Mouse (Mus musculus): Measurements from ENCODE around the gene Irf6. TPM values are rescaled to one million over a fixed set of nuclear protein-coding genes. Genes with fewer than 3 reads are reported as not detected.
A peak's percentile ranks its signal among the peaks of the same experiment; 100 is the strongest.

The Irf6 gene
- polyA plus RNA-seq, 2 experiments: 1.5 to 1.7 TPM

DNA sequence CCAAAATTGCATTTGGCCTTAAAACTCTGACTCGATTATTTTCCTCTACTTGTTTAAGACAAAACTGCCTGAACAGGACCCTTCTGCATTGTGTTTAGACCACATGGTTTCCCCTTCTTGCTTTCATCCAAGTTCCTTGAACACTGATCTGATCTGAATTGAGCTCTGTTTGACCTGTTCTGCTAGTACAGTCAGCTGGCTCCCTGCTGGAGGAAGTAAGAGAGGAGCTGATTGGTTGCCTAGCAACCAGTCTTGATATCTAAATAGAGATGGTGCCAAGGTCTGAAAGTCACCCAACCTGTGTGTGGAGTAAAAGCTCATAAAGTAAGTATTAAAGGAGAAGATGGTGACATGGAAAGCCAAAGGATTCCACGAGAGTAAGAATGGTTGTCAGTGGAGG lies 16.9 kb downstream of the Irf6 start:
- Histone ChIP-seq H3K9ac (replicated peaks) (no peak overlapping the region), H3K27ac (no peak overlapping the region), H3K9me3 (ENCODE audit: control insufficient read depth, low read length) (no peaks in the 10 kb centered on the region), H3K27me3 (ENCODE audit: control insufficient read depth, insufficient read depth, low read length) (no peaks in the 10 kb centered on the region), H3K36me3 (replicated peaks; ENCODE audit: control insufficient read depth, insufficient read depth, low read depth) (no peaks in the 10 kb centered on the region), H3K4me1 (replicated peaks; ENCODE audit: control insufficient read depth in 2 of 2, insufficient read depth in 2 of 2, low read length in 1 of 2) (peaks cover 13 to 17% of the 10 kb centered on the region in 2 experiments), H3K4me3 (ENCODE audit: insufficient read depth in 1 of 2, low read depth in 2 of 2, low read length in 2 of 2) (no peak overlapping the region), H3K4me2 (ENCODE audit: low read depth) (no peak overlapping the region)
- TF ChIP-seq EP300 (IDR thresholded peaks at IDR 0.05; ENCODE audit: low read depth) (no peak), CTCF (IDR thresholded peaks at IDR 0.05; ENCODE audit: low read depth) (no peak)
- WGBS (ENCODE audit: insufficient replicate concordance): 63% methylated on average over 2 of the region's 2 CpGs
- no peak for DNase-seq (ENCODE audit: low read depth in 3 of 3, low spot score in 3 of 3)
- ATAC-seq (ENCODE audit: insufficient read depth): no peak

DNA sequence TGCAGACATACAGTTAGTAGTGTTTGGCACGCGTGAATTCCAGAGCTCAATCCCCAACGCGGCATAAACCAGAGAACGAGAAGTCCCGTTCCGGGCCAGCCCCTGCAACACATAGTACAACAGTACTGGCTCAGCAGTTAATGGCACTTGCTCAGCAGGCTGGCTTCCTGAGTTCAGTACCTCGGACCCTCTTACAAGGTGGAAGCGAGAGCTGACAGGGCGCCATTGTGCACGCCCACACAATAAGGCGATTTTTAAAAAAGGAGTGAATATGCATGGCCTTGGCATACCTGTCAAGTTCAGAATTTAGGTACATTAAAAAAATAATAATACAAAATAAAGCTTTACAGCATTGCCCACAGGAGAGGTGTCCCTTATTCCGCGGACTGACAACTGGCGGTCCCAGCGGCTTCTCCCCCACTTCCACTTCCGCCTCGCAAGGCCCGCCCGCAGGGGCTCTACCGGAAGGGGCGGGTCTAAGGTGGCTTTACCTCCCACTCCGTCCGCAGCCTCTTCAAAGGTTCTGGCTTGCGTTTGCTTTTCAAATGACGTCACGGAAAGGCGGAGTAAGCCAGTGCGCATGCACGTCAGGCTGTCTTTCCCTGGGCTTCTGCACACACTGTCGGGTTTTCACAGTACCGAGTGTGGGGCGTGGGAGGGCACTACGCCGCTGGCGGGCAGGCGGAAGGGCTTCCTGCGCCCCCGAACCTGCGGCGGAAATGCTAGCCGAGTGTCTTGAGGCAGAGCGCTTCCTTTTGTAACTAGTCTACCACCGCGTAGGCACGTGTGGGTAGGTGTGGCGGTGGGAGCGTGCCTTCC lies 20.3 kb downstream of the Irf6 start:
- WGBS (ENCODE audit: insufficient replicate concordance): under 1% methylated on average over 48 of the region's 48 CpGs
- no peaks in the 10 kb centered on the region for H3K36me3 ChIP-seq (replicated peaks; ENCODE audit: control insufficient read depth, insufficient read depth, low read depth)
- TF ChIP-seq CTCF (IDR thresholded peaks at IDR 0.05; ENCODE audit: low read depth) (peak; percentile 48), EP300 (IDR thresholded peaks at IDR 0.05; ENCODE audit: low read depth) (no peak)
- peak overlapping the region; percentile 85 for H3K9ac ChIP-seq (replicated peaks)
- H3K4me1 ChIP-seq (replicated peaks; ENCODE audit: control insufficient read depth in 2 of 2, insufficient read depth in 2 of 2, low read length in 1 of 2): peaks cover 13 to 22% of the 10 kb centered on the region in 2 experiments
- H3K4me3 ChIP-seq (ENCODE audit: insufficient read depth in 1 of 2, low read depth in 2 of 2, low read length in 2 of 2): peak overlapping the region; percentile 67 to 99
- H3K4me2 ChIP-seq (ENCODE audit: low read depth): peak overlapping the region; percentile 81
- DNase-seq (ENCODE audit: low read depth in 3 of 3, low spot score in 3 of 3): peak; percentile 98
- no peaks in the 10 kb centered on the region for H3K9me3 ChIP-seq (ENCODE audit: control insufficient read depth, low read length)
- peak overlapping the region; percentile 45 for H3K27ac ChIP-seq
- ATAC-seq (ENCODE audit: insufficient read depth): peak; percentile 98
- no peaks in the 10 kb centered on the region for H3K27me3 ChIP-seq (ENCODE audit: control insufficient read depth, insufficient read depth, low read length)

DNA sequence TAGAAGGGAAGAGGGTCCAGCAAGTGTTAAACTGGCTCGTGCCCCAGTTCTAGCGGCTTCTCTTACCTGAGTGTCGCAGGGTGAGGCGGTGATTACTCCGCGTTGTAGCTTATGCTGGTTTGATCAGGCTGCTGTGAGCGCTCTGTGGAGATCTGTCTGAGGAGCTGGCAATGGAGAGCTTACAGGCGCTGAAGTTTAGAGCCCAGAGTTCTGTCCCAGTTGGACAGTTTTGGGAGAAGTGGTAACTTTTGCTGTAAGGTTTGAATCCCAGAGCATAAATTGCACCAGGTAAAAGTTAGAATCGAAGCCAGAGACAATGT lies 20.9 kb downstream of the Irf6 start:
- ATAC-seq (ENCODE audit: insufficient read depth) (no peak), DNase-seq (ENCODE audit: low read depth in 3 of 3, low spot score in 3 of 3) (no peak)
- 12% methylated on average over 9 of the region's 9 CpGs for WGBS (ENCODE audit: insufficient replicate concordance)
- Histone ChIP-seq H3K27ac (peak overlapping the region; percentile 45), H3K9me3 (ENCODE audit: control insufficient read depth, low read length) (no peaks in the 10 kb centered on the region), H3K9ac (replicated peaks) (peak overlapping the region; percentile 83), H3K27me3 (ENCODE audit: control insufficient read depth, insufficient read depth, low read length) (no peaks in the 10 kb centered on the region), H3K4me2 (ENCODE audit: low read depth) (peak overlapping the region; percentile 81), H3K4me3 (ENCODE audit: insufficient read depth in 1 of 2, low read depth in 2 of 2, low read length in 2 of 2) (peak overlapping the region; percentile 67 to 99), H3K4me1 (replicated peaks; ENCODE audit: control insufficient read depth in 2 of 2, insufficient read depth in 2 of 2, low read length in 1 of 2) (peaks cover 13 to 22% of the 10 kb centered on the region in 2 experiments), H3K36me3 (replicated peaks; ENCODE audit: control insufficient read depth, insufficient read depth, low read depth) (no peaks in the 10 kb centered on the region)
- TF ChIP-seq EP300 (IDR thresholded peaks at IDR 0.05; ENCODE audit: low read depth): no peak
- TF ChIP-seq CTCF (IDR thresholded peaks at IDR 0.05; ENCODE audit: low read depth): no peak

DNA sequence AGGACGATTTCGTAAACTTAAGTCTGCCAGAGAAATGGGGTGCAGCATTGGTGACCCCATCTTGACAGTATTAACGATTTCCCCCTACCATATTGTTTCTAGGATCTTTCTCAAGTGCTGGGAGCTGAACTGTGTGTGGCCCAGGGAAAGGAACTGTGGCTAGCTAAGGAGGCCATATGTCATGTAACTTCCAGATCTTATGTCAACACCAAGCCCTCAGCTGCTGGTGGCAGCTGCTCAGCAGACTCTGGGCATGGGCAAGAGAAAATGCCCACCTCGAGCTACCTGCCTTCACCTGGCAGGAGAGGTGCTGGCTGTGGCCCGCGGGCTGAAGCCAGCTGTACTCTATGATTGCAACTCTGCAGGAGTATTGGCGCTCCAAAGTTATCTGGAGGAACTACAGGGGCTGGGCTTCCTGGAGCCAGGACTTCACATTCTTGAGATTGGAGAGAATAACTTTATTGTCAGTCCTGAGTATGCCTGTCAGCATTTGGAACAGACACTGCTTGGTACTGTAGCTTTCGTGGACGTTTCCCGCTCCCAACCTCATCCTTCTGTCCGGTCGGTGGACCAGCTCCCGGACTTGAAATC lies 21.3 kb downstream of the Irf6 start:
- Histone ChIP-seq H3K36me3 (replicated peaks; ENCODE audit: control insufficient read depth, insufficient read depth, low read depth) (no peaks in the 10 kb centered on the region), H3K4me3 (ENCODE audit: insufficient read depth in 1 of 2, low read depth in 2 of 2, low read length in 2 of 2) (peak overlapping the region; percentile 67 to 99), H3K4me2 (ENCODE audit: low read depth) (peak overlapping the region; percentile 81), H3K27me3 (ENCODE audit: control insufficient read depth, insufficient read depth, low read length) (no peaks in the 10 kb centered on the region), H3K4me1 (replicated peaks; ENCODE audit: control insufficient read depth in 2 of 2, insufficient read depth in 2 of 2, low read length in 1 of 2) (peaks cover 13 to 22% of the 10 kb centered on the region in 2 experiments), H3K9ac (replicated peaks) (peak overlapping the region; percentile 83), H3K27ac (no peak overlapping the region), H3K9me3 (ENCODE audit: control insufficient read depth, low read length) (no peaks in the 10 kb centered on the region)
- 67% methylated on average over 13 of the region's 13 CpGs for WGBS (ENCODE audit: insufficient replicate concordance)
- DNase-seq (ENCODE audit: low read depth in 3 of 3, low spot score in 3 of 3): no peak
- TF ChIP-seq CTCF (IDR thresholded peaks at IDR 0.05; ENCODE audit: low read depth) (no peak), EP300 (IDR thresholded peaks at IDR 0.05; ENCODE audit: low read depth) (no peak)
- no peak for ATAC-seq (ENCODE audit: insufficient read depth)

DNA sequence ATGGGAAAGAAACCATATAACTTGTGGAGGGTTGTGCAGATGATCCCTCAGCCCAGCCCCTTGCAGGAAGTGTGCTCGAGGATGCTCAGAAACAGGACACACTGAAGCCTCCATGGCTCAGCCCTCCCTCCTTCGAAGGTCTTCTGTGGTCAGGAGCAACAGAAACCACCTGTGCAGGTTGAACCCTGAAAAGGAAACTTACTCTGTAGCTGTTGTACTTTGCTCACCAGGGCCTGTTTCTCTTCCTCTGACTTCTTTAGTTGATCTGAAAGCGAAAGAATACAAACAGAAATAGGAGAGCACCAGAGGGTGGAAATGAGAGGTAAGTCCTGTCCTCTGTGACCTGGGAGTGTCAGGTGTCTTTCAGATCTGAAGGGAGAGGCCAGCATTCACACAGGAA lies 28.2 kb downstream of the Irf6 start:
- Histone ChIP-seq H3K4me2 (ENCODE audit: low read depth) (no peak overlapping the region), H3K36me3 (replicated peaks; ENCODE audit: control insufficient read depth, insufficient read depth, low read depth) (no peaks in the 10 kb centered on the region), H3K4me3 (ENCODE audit: insufficient read depth in 1 of 2, low read depth in 2 of 2, low read length in 2 of 2) (no peak overlapping the region), H3K9ac (replicated peaks) (no peak overlapping the region), H3K9me3 (ENCODE audit: control insufficient read depth, low read length) (no peaks in the 10 kb centered on the region), H3K27me3 (ENCODE audit: control insufficient read depth, insufficient read depth, low read length) (no peaks in the 10 kb centered on the region), H3K27ac (no peak overlapping the region), H3K4me1 (replicated peaks; ENCODE audit: control insufficient read depth in 2 of 2, insufficient read depth in 2 of 2, low read length in 1 of 2) (no peaks in the 10 kb centered on the region)
- WGBS (ENCODE audit: insufficient replicate concordance): 58% methylated on average over 3 of the region's 3 CpGs
- ATAC-seq (ENCODE audit: insufficient read depth) (no peak), DNase-seq (ENCODE audit: low read depth in 3 of 3, low spot score in 3 of 3) (no peak)
- TF ChIP-seq EP300 (IDR thresholded peaks at IDR 0.05; ENCODE audit: low read depth): no peak
- TF ChIP-seq CTCF (IDR thresholded peaks at IDR 0.05; ENCODE audit: low read depth): no peak

All from liver, embryonic 14.5 days (tissue).